Mouse (Mus musculus) kidney, adult 9 months (tissue): ENCODE results near the gene Mreg.

Experiments used
- DNase-seq: peaks from one replicate; pipeline ENCODE4 v3.0.0; 2022

Gene Mreg

DNA sequence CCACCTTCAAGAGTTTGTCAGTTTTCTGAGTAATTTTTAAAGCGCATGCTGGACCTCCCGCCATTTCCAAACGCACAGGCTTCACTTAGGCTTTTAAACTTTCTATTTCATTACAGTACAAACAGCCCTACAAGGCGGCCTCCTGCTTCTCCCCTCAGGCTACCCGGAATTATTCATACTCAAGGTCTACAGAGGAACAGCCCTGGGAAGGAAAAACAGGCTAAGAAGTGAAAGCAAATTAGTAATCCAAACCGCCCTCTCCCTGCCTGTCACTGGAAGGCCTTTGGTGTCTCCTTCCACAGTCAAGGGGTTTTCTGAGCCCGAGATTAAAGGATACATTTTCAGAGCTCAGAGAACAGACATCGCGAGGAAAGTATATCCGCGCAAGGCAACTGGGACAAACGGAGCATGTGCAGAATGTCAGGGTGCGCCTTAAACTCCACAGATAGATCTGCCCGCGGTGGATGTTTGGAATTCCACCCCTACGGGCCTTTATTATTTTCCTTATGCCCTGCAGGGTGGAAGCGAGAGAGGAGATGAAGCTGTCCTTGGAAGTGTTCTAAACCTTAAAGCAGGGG is 90.4 kb downstream of the Mreg start:
- no peak for DNase-seq

DNA sequence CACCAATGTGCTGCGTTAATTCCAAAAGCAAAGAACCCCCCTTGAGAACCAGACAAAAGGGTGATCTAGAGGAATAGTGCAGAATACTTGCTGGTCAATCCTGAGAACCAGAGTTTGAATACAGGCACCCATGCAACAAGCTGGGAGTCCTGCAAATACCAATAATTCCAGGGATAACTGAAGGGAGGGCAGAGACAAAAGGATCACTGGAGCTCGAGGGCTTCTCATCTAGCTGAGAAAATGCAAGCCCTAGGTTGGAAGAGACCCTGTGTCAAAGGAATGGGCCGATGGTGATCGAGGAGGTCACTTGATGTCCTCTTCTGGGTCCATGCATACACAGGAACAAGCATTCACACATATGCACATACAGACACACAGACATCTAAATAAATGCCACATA is 92.1 kb downstream of the Mreg start:
- DNase-seq, result no peak

DNA sequence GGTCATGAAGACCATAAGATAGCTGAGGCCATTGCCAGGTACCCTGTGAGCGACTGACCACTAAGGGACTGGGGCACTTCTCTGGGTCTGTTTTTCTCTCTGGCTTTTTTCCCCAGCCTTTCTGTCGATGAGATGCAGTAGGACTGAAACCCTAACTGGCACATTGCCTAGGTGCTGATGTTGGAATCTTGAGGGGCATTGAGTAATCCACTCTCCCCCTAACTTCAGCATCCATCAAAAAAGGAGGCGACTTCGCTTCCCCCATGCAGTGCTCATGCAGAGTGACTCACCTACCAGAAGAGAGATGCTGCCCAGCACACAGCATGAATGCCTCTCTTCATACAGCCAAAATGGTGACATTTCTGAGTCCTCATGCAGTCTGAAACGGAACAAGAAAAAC is 97.9 kb downstream of the Mreg start:
- no peak for DNase-seq
